Mouse (Mus musculus) layer of hippocampus, adult 2 months (tissue): Measurements from ENCODE around the gene Olfr170. TPM values are rescaled to one million over a fixed set of nuclear protein-coding genes. Genes with fewer than 3 reads are reported as not detected.
"Not testable (repeated sequence)": the region's sequence is repeated elsewhere in the genome, so short reads cannot be mapped to it uniquely, and the experiment has no call there.

Experiments
- DNase-seq, 2 experiments: peaks; one replicate each; pipeline ENCODE4 v3.0.0; 2022; ENCODE audit warnings: low spot score in 2 of 2
- H3K27ac ChIP-seq: fragments of 200-600 bp; 2 replicates; pipeline ENCODE4 v1.8.1; 2022
- H3K4me3 ChIP-seq: fragments of 200-600 bp; 2 replicates; pipeline ENCODE4 v1.8.1; 2022; ENCODE audit warnings: mild to moderate bottlenecking
- CTCF ChIP-seq: fragments of 200-600 bp; conservative IDR thresholded peaks from 2 replicates; pipeline ENCODE4 v1.8.1; 2022; ENCODE audit warnings: antibody characterized with exemption, mild to moderate bottlenecking, moderate library complexity
- long read RNA-seq, 2 experiments: library from polyadenylated mRNA; stranded (forward); transcript quantifications; one replicate each; pipeline ENCODE4 v2.0.0; 2021; ENCODE audit warnings: borderline mapping rate in 2 of 2
- total RNA-seq, 2 experiments: library from RNA; stranded (reverse); gene quantifications; 2 replicates each; pipeline ENCODE4 v1.2.3; 2021

The Olfr170 gene
- not detected for total RNA-seq
- long read RNA-seq, experiment 1, result 0 reads
- long read RNA-seq, experiment 2, result 0 reads

DNA sequence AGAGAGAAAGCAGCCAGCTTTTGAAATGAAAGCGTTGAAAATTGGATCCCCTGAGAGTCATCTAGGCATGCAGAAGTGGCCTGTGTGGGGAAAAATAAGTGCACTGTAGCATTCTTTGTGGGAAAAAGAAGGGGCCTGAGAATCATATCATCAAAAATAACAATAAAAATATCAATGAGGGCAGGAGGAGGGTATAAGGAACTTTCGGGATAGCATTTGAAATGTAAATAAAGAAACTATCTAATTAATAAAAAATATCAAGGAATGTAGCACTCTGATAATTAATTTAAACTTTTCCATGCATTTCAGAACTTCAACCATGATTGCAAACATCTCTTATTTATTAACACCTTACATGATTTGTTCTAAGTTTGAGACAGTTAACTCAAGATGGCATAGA is at the start of gene Olfr170:
Olfr170 (minus strand) TSS at position 101 of the 400 bp plus-strand sequence.
- not testable (repeated sequence) for H3K27ac ChIP-seq, DNase-seq, H3K4me3 ChIP-seq

DNA sequence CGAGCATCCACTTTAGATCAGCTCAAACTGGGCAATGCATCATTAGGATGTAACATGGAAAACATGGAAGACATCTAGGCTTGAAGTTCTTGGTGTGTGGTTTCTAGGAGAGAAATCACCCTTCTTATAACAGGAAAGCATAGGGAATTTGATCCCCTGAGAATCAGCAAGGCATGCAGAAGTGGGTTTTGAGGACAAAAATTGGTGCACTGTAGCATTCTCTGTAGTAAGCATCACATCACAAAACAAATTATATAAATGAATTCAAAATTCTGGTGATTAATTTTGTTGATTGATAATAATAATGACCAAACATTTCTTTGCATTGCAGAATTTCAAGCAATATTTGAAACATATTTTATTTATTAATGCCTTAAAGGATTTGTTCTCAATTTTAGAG is 18.1 kb upstream of the Olfr170 start, which contains the start of gene Olfr171:
Olfr171 (minus strand) TSS at position 101 of the 400 bp plus-strand sequence.
- DNase-seq, result no peak
- H3K4me3 ChIP-seq, result no peak within 1 kb of the TSS
- no peak for TF ChIP-seq CTCF
- no peak within 1 kb of the TSS for H3K27ac ChIP-seq

DNA sequence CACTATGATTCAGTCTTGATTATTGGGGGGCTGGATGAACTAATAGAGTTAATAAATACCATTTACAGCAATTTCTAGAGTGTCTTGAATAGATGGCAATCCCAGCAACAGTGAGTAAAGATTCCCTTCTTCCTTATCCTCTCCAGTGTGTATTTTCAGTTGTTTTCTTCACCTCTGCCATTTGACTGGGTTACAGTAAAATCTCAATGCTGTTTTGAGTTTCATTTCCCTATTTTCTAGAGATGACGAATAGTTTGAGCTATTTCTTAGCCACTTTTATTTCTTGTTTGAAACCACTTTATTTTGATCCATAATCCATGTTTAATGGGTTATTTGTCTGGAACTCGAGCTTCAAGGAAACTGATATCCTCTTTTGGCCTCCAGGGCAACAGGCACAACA is 8.5 kb downstream of the Olfr170 start:
- no peak for DNase-seq
- TF ChIP-seq CTCF, result no peak
- H3K4me3 ChIP-seq, result no peak overlapping the region
- H3K27ac ChIP-seq, result no peak overlapping the region

DNA sequence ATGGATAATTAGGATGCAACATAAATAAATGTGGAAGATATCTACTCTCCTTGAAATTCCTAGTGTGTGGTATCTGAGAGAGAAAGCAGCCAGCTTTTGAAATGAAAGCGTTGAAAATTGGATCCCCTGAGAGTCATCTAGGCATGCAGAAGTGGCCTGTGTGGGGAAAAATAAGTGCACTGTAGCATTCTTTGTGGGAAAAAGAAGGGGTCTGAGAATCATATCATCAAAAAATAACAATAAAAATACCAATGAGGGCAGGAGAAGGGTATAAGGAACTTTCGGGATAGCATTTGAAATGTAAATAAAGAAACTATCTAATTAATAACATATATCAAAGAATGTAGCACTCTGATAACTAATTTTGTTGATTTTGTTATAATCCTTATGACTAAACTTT is 40.0 kb downstream of the Olfr170 start, which contains the start of gene Olfr169:
Olfr169 (minus strand) TSS at position 101 of the 400 bp plus-strand sequence.
- not testable (repeated sequence) for H3K4me3 ChIP-seq, H3K27ac ChIP-seq, DNase-seq

Other genes with a start within 250 kb of the Olfr170 start
- not detected for gene Olfr165, start 188.7 kb downstream of the Olfr170 start, total RNA-seq
- not detected for gene Olfr166, start 128.2 kb downstream of the Olfr170 start, total RNA-seq
- gene Olfr167, start 89.6 kb downstream of the Olfr170 start, total RNA-seq, result not detected
- not detected for gene Olfr168, start 76.3 kb downstream of the Olfr170 start, total RNA-seq
- gene Olfr169, start 40.1 kb downstream of the Olfr170 start, total RNA-seq, result not detected
- gene Olfr171, start 18.0 kb upstream of the Olfr170 start, total RNA-seq, result not detected
- gene Lamp3, start 94.5 kb upstream of the Olfr170 start, total RNA-seq, result under 1 TPM; 0.10 TPM
- under 1 TPM; 0.54 to 0.61 TPM for gene B3gnt5, start 148.3 kb upstream of the Olfr170 start, total RNA-seq